Mouse (Mus musculus) cerebellum, postnatal 4 days (tissue): ENCODE results near the gene Gm20388.

Experiments used
- DNase-seq, 2 experiments: peaks; one replicate each; pipeline ENCODE4 v3.0.0; 2022; ENCODE audit warnings: low spot score in 2 of 2, mixed read lengths in 1 of 2

The Gm20388 gene

GRCm38 (mm10) chr8:124257363-124257762, 4346.7 kb downstream of the Gm20388 start:
- DNase-seq = peak in 1 of 2 experiments; percentile 71

GRCm38 (mm10) chr8:124259146-124259545, 4348.5 kb downstream of the Gm20388 start:
- no peak for DNase-seq

GRCm38 (mm10) chr8:124259925-124260324, 4349.3 kb downstream of the Gm20388 start:
- no peak for DNase-seq

GRCm38 (mm10) chr8:124260371-124260770, 4349.7 kb downstream of the Gm20388 start:
- no peak for DNase-seq

GRCm38 (mm10) chr8:124263058-124263457, 4352.4 kb downstream of the Gm20388 start:
- DNase-seq = no peak

GRCm38 (mm10) chr8:124264032-124264431, 4353.4 kb downstream of the Gm20388 start:
- DNase-seq = no peak

GRCm38 (mm10) chr8:124264671-124265070, 4354.0 kb downstream of the Gm20388 start:
- DNase-seq = no peak

GRCm38 (mm10) chr8:124265130-124265529, 4354.5 kb downstream of the Gm20388 start:
- DNase-seq = no peak

GRCm38 (mm10) chr8:124265798-124266197, 4355.2 kb downstream of the Gm20388 start:
- no peak for DNase-seq

- no peak for DNase-seq
Measured at GRCm38 (mm10) chr8:124267206-124267605, 4356.6 kb downstream of the Gm20388 start.

GRCm38 (mm10) chr8:124270504-124270903, 4359.9 kb downstream of the Gm20388 start:
- DNase-seq = no peak

GRCm38 (mm10) chr8:124270904-124271303, 4360.3 kb downstream of the Gm20388 start:
- DNase-seq = no peak

GRCm38 (mm10) chr8:124271518-124271917, 4360.9 kb downstream of the Gm20388 start:
- no peak for DNase-seq

GRCm38 (mm10) chr8:124272792-124273191, 4362.2 kb downstream of the Gm20388 start:
- DNase-seq = no peak

GRCm38 (mm10) chr8:124273606-124274218, 4363.1 kb downstream of the Gm20388 start:
- no peak for DNase-seq

- no peak for DNase-seq
Measured at GRCm38 (mm10) chr8:124274441-124275120, 4363.9 kb downstream of the Gm20388 start.

GRCm38 (mm10) chr8:124275377-124276071, 4364.9 kb downstream of the Gm20388 start:
- DNase-seq = no peak

GRCm38 (mm10) chr8:124277951-124278910, 4367.6 kb downstream of the Gm20388 start:
- DNase-seq = no peak

GRCm38 (mm10) chr8:124278956-124279689, 4368.5 kb downstream of the Gm20388 start:
- no peak for DNase-seq

- DNase-seq = no peak
Measured at GRCm38 (mm10) chr8:124279690-124279985, 4369.0 kb downstream of the Gm20388 start.
